Mouse (Mus musculus): Measurements from ENCODE around the gene Telo2. TPM values are rescaled to one million over a fixed set of nuclear protein-coding genes. Genes with fewer than 3 reads are reported as not detected.
A peak's percentile ranks its signal among the peaks of the same experiment; 100 is the strongest.
"Not testable (repeated sequence)": the region's sequence is repeated elsewhere in the genome, so short reads cannot be mapped to it uniquely, and the experiment has no call there.

Gene Telo2
- polyA plus RNA-seq, 1 experiment from 2014 or later: 46.3 TPM

GRCm38 (mm10) chr17:25125442-25126060 lies 9.8 kb upstream of the Telo2 start:
- not testable (repeated sequence) for H3K27ac ChIP-seq; H3K27me3 ChIP-seq; H3K9me3 ChIP-seq; H3K4me2 ChIP-seq; H3K4me1 ChIP-seq; H3K36me3 ChIP-seq; ATAC-seq (ENCODE audit: borderline replicate concordance, extremely low read depth, low FRiP score, low TSS enrichment); H3K9ac ChIP-seq; H3K4me3 ChIP-seq
- 67% methylated on average over 3 of the region's 3 CpGs for WGBS

- Histone ChIP-seq H3K4me2 (no peak overlapping the region), H3K36me3 (no peaks in the 10 kb centered on the region), H3K27ac (no peak overlapping the region), H3K27me3 (no peaks in the 10 kb centered on the region), H3K4me3 (no peak overlapping the region), H3K9ac (no peak overlapping the region), H3K4me1 (no peaks in the 10 kb centered on the region), H3K9me3 (no peaks in the 10 kb centered on the region)
- no peak for ATAC-seq (ENCODE audit: borderline replicate concordance, extremely low read depth, low FRiP score, low TSS enrichment)
- 23% methylated on average over 7 of the region's 7 CpGs for WGBS
These were observed 8.2 kb upstream of the Telo2 start for GRCm38 (mm10) chr17:25123979-25124378.

- Histone ChIP-seq H3K9me3 (no peaks in the 10 kb centered on the region), H3K4me1 (peaks cover 6% of the 10 kb centered on the region), H3K4me2 (no peak within 1 kb of the TSS), H3K27ac (no peak within 1 kb of the TSS), H3K36me3 (no peaks in the 10 kb centered on the region), H3K9ac (no peak within 1 kb of the TSS), H3K4me3 (no peak within 1 kb of the TSS), H3K27me3 (no peaks in the 10 kb centered on the region)
- 37% methylated on average over 3 of the region's 3 CpGs for WGBS
- no peak for ATAC-seq (ENCODE audit: borderline replicate concordance, extremely low read depth, low FRiP score, low TSS enrichment)
These were observed 4.6 kb upstream of the Telo2 start, which contains the start of gene Ptx4 for GRCm38 (mm10) chr17:25120406-25120805. Gene Ptx4, plus strand, starts transcription at chr17:25120760.

GRCm38 (mm10) chr17:25117263-25117662 lies 1.5 kb upstream of the Telo2 start:
- H3K4me3 ChIP-seq: no peak overlapping the region
- no peak overlapping the region for H3K4me2 ChIP-seq
- no peak overlapping the region for H3K27ac ChIP-seq
- H3K4me1 ChIP-seq: peaks cover 14% of the 10 kb centered on the region
- no peak overlapping the region for H3K9ac ChIP-seq
- WGBS: 28% methylated on average over 4 of the region's 4 CpGs
- no peaks in the 10 kb centered on the region for H3K9me3 ChIP-seq
- H3K27me3 ChIP-seq: no peaks in the 10 kb centered on the region
- ATAC-seq (ENCODE audit: borderline replicate concordance, extremely low read depth, low FRiP score, low TSS enrichment): no peak
- no peaks in the 10 kb centered on the region; the same call in 1 of the 2 replicates for H3K36me3 ChIP-seq

- Histone ChIP-seq H3K27ac (peak overlapping the region; percentile 92), H3K9ac (peak overlapping the region; percentile 75), H3K9me3 (no peaks in the 10 kb centered on the region), H3K4me1 (peaks cover 17% of the 10 kb centered on the region), H3K4me2 (peak overlapping the region; percentile 98), H3K4me3 (peak overlapping the region; percentile 65), H3K36me3 (peaks cover 10% of the 10 kb centered on the region; the same call in 1 of the 2 replicates), H3K27me3 (no peaks in the 10 kb centered on the region)
- WGBS: 5% methylated on average over 23 of the region's 23 CpGs
- peak; percentile 43; the same call in 1 of the 2 replicates for ATAC-seq (ENCODE audit: borderline replicate concordance, extremely low read depth, low FRiP score, low TSS enrichment)
These were observed 690 bp downstream of the Telo2 start for GRCm38 (mm10) chr17:25114908-25115645.

GRCm38 (mm10) chr17:25112423-25112810 lies 3.4 kb downstream of the Telo2 start:
- peak overlapping the region; percentile 31 for H3K27ac ChIP-seq
- 74% methylated on average over 3 of the region's 3 CpGs for WGBS
- no peak for ATAC-seq (ENCODE audit: borderline replicate concordance, extremely low read depth, low FRiP score, low TSS enrichment)
- H3K27me3 ChIP-seq: no peaks in the 10 kb centered on the region
- peaks cover 29% of the 10 kb centered on the region for H3K36me3 ChIP-seq
- H3K4me3 ChIP-seq: no peak overlapping the region
- no peak overlapping the region for H3K4me2 ChIP-seq
- no peaks in the 10 kb centered on the region for H3K9me3 ChIP-seq
- H3K9ac ChIP-seq: no peak overlapping the region
- H3K4me1 ChIP-seq: peaks cover 17% of the 10 kb centered on the region

GRCm38 (mm10) chr17:25111739-25112422 lies 3.9 kb downstream of the Telo2 start:
- Histone ChIP-seq H3K27me3 (no peaks in the 10 kb centered on the region), H3K9me3 (no peaks in the 10 kb centered on the region), H3K36me3 (peaks cover 34% of the 10 kb centered on the region), H3K9ac (no peak overlapping the region), H3K4me1 (peaks cover 17% of the 10 kb centered on the region), H3K4me2 (no peak overlapping the region), H3K4me3 (no peak overlapping the region), H3K27ac (peak overlapping the region; percentile 31)
- 55% methylated on average over 8 of the region's 8 CpGs for WGBS
- ATAC-seq (ENCODE audit: borderline replicate concordance, extremely low read depth, low FRiP score, low TSS enrichment): no peak

GRCm38 (mm10) chr17:25111220-25111619 lies 4.5 kb downstream of the Telo2 start:
- Histone ChIP-seq H3K27me3 (no peaks in the 10 kb centered on the region), H3K4me3 (no peak overlapping the region), H3K9me3 (no peaks in the 10 kb centered on the region), H3K36me3 (peaks cover 41% of the 10 kb centered on the region), H3K27ac (no peak overlapping the region), H3K4me2 (no peak overlapping the region), H3K4me1 (peaks cover 14% of the 10 kb centered on the region), H3K9ac (no peak overlapping the region)
- ATAC-seq (ENCODE audit: borderline replicate concordance, extremely low read depth, low FRiP score, low TSS enrichment): no peak
- 89% methylated on average over 5 of the region's 5 CpGs for WGBS

- H3K4me1 ChIP-seq: peaks cover 11% of the 10 kb centered on the region
- peaks cover 46% of the 10 kb centered on the region for H3K36me3 ChIP-seq
- no peak for ATAC-seq (ENCODE audit: borderline replicate concordance, extremely low read depth, low FRiP score, low TSS enrichment)
- WGBS: 91% methylated on average over 6 of the region's 6 CpGs
- no peak overlapping the region for H3K4me2 ChIP-seq
- H3K9me3 ChIP-seq: no peaks in the 10 kb centered on the region
- no peak overlapping the region for H3K4me3 ChIP-seq
- H3K27ac ChIP-seq: no peak overlapping the region
- H3K27me3 ChIP-seq: no peaks in the 10 kb centered on the region
- no peak overlapping the region for H3K9ac ChIP-seq
These were observed 5.2 kb downstream of the Telo2 start for GRCm38 (mm10) chr17:25110590-25110989.

GRCm38 (mm10) chr17:25109578-25109977 lies 6.2 kb downstream of the Telo2 start:
- Histone ChIP-seq H3K9ac (no peak overlapping the region), H3K27ac (no peak overlapping the region), H3K4me2 (no peak overlapping the region), H3K36me3 (peaks cover 55% of the 10 kb centered on the region), H3K9me3 (no peaks in the 10 kb centered on the region), H3K4me1 (peaks cover 6% of the 10 kb centered on the region), H3K27me3 (no peaks in the 10 kb centered on the region), H3K4me3 (no peak overlapping the region)
- no peak for ATAC-seq (ENCODE audit: borderline replicate concordance, extremely low read depth, low FRiP score, low TSS enrichment)
- 76% methylated on average over 2 of the region's 2 CpGs for WGBS

GRCm38 (mm10) chr17:25107786-25108185 lies 8.0 kb downstream of the Telo2 start:
- H3K9me3 ChIP-seq: no peaks in the 10 kb centered on the region
- no peak for ATAC-seq (ENCODE audit: borderline replicate concordance, extremely low read depth, low FRiP score, low TSS enrichment)
- no peaks in the 10 kb centered on the region for H3K27me3 ChIP-seq
- H3K4me2 ChIP-seq: no peak overlapping the region
- no peak overlapping the region for H3K27ac ChIP-seq
- peaks cover 72% of the 10 kb centered on the region for H3K36me3 ChIP-seq
- no peak overlapping the region for H3K4me3 ChIP-seq
- H3K4me1 ChIP-seq: 0 out of 2 replicates have a peak, but pooled peaks cover 5% of the 10 kb centered on the region
- WGBS: 93% methylated on average over 7 of the region's 16 CpGs
- no peak overlapping the region for H3K9ac ChIP-seq

GRCm38 (mm10) chr17:25101338-25101737 lies 14.4 kb downstream of the Telo2 start:
- Histone ChIP-seq H3K4me3 (no peak overlapping the region), H3K4me1 (no peaks in the 10 kb centered on the region), H3K9me3 (no peaks in the 10 kb centered on the region), H3K27ac (no peak overlapping the region), H3K9ac (no peak overlapping the region), H3K36me3 (peaks cover 83% of the 10 kb centered on the region), H3K4me2 (no peak overlapping the region), H3K27me3 (no peaks in the 10 kb centered on the region)
- 95% methylated on average over 11 of the region's 11 CpGs for WGBS
- no peak for ATAC-seq (ENCODE audit: borderline replicate concordance, extremely low read depth, low FRiP score, low TSS enrichment)

Data from lung, embryonic 15.5 days (tissue).